Mouse (Mus musculus) heart, adult 9 months (tissue): Measurements from ENCODE around the gene Runx2.

ENCODE experiments used
- DNase-seq, 2 experiments: peaks; one replicate each; pipeline ENCODE4 v3.0.0; 2022; ENCODE audit warnings: low spot score in 2 of 2

The Runx2 gene

DNA sequence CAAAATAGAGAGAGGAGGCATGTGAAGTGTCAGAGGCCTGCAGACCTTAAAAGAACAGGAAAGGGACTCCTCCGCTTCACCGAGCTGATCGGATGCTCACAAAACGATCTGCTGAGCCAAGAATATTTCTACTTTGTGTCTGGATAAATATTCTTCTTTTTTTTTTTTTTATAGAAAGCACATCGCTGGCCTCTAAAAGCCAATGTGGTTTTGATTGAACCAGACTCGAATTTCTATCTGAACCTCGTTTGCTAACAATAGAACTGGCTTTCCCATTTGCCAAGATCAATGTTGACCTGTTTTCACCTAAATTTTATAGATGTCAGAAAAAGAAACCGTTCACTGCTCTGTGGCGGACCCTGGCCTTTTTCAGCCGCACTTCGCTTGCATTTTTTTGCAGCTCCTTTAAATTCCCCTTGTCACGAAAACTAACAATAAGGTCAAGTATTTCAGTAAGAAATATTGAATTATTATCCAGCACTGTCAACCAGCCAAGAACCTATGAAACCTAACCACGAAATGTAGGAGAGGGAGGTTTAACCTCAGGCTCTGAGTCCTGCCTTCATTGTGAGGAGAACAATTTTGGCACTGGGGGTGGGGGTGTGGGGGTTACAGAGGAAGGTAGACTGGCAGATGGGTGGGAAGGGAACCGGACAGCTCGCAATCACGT lies 222.4 kb downstream of the Runx2 start:
- no peak for DNase-seq

DNA sequence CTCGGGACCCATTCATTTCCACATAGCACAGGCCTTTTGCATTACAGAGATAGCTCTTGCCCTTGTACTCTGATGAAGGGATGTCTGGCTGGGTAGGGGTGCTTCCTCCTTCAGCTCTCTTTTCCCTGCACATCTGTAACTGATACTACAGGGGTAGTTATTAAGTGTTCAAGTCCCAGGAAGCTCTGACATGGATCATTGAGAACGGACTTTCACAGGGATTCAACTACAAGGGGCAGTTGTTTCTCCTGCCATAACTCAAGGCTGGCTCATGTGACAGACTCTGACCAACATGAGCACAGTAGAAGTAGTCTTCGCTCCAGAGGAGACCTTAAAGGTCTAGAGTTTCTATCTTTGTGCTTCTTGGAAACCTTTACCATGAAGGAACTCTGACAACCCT lies 226.1 kb downstream of the Runx2 start:
- no peak for DNase-seq

DNA sequence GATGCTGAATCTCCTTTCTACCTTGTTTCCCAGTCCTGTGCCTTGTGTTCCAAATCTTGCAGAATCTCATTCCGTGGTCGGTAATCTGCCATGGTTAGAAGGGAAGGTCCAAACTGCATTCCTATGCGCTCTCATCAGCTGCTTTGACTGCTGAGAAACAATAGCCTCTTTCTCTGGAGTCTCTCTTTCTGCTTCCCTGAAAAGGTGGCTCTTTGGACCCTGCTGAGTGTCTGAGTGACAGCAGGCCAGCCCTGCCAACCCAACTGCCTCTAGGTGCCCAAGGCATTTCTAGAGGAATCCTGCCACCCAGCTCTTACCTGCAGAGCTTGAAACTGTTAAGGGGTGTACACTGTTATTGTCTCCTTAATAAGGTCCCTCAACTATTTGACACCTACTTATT lies 226.6 kb downstream of the Runx2 start:
- DNase-seq = no peak

DNA sequence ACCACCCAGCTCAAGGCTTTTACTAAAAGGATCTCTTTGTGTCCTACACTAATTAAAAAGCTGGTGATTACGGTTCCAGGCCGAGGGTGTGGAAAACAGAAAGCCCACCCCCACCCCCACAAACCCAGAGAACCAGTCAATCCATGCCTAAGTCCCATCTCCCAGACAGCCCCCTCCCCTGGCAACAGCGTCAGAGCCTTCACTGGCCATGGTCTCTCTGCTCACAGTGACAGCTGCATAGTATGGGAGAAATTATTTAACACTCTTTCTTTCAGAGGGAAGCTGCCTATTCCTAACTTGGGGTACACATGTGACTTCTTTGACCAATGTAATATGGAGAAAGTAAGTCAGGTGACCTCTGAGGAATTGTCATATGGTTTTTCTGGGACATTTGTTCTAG lies 228.4 kb downstream of the Runx2 start:
- no peak for DNase-seq

GRCm38 (mm10) chr17:44584781-44585180 lies 229.8 kb downstream of the Runx2 start:
- DNase-seq = no peak

GRCm38 (mm10) chr17:44577791-44578190 lies 236.8 kb downstream of the Runx2 start:
- DNase-seq = no peak

DNA sequence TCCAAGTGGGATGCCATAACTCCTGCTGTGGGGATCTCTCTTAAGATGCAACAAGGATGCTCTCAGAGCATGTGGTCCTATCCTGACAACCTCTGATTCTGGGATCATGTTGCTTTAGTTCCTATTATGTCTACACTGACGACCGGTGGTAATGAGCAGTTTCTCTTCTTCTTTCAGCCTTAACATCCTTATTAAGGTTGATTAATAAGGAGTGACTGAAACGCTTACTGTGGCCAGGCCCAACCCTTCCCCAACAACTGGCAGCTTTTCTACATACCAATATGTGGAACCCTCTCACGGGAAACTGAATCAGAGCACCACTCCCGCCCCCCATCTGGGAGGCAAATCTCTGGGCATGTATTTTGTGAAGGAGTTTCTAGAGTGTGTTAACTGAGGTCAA lies 243.7 kb downstream of the Runx2 start:
- no peak for DNase-seq

- no peak for DNase-seq
Observed at GRCm38 (mm10) chr17:44569020-44569621, 245.5 kb downstream of the Runx2 start.

DNA sequence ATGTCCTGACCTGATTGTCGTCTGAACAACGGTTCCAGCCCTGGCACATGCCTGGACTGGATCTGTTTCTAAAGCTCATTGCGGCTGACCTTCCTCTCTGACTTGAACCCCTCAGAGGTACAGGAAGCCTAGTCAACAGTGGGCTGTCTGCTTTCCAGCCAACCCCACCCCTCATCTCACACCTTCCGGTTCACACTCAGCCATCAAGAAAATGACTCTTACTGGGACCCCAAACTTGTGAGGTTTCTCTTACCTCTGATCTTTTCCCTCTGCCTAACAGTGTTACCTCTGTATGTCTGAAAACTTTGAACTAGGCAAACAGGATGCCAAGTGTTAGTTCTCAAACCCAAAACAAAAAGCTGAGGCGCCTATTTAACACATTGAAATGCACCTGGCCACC lies 247.6 kb downstream of the Runx2 start:
- no peak for DNase-seq

GRCm38 (mm10) chr17:44565884-44566515 lies 248.6 kb downstream of the Runx2 start:
- no peak for DNase-seq

DNA sequence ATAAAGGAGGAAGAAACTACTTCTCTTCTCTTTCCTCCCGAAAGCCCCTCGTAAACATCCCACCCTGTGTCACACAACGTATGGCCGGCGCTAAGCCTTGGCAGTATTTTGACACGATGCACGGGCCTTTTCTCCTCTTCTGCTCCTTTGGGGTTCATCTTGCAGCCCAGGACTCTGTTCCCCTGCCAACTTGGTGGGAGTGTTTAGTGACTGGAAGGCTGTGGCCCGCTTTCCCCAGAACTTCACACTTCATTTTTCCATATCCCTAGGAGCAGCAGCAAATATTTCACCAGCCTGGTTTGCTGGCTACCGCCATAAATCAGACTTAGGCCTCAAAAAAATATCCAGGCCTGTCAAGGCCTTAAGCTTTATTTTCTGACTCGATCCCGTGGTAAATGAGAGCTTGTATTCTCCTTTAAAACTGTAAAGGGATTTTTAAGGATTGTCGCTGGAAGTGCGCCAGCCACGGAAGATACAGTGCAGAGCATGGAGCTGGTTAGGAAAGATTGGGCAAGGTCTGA lies 249.2 kb downstream of the Runx2 start:
- no peak for DNase-seq

DNA sequence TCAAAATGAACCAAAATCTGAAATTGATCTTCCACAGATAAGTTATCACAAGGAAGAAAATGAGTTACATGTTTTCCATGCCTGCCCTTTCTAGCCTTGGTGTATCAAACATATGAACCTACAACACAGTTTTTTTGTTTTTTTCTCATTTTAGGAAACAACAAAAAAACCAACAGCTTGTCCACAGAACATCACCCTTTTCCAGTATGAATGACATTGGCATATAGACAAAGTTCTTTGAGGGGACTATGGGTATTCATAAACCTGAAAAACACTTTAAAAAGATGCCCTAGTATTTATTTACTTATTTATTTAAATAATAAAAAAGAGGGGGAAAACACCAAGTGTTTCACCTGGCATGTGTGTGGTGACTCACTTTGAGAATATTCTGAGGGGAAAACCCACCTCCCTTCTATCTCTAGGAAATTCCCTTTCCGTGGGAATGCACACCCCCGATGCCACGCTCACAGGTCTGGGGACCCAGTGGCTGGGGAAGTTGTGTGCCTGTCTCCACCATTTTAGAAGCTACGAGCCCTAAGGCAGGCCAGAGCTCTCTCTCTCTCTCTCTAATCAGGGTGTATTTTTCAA lies 249.9 kb downstream of the Runx2 start:
- DNase-seq = no peak

GRCm38 (mm10) chr17:44560016-44560415 lies 254.6 kb downstream of the Runx2 start:
- no peak for DNase-seq

- DNase-seq = no peak
Observed at GRCm38 (mm10) chr17:44557199-44558111, 257.1 kb downstream of the Runx2 start.

GRCm38 (mm10) chr17:44554941-44555340 lies 259.7 kb downstream of the Runx2 start:
- no peak for DNase-seq

DNA sequence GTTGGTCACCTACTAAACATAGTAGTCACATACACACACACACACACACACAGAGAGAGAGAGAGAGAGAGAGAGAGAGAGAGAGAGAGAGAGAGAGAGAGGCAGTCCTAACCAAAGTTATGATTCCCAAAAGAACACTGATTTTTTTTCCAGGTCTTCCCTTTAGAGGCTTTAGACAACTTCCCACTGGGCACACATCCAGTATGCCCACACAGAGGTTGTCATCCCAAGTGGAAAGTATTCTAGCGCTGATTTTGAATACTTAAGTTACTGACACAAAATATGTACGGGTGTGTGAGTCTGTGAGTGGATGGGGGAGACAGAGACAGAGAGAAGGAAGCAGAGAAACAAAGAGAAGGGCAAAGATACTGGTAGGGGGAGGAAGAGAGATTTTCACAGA lies 265.0 kb downstream of the Runx2 start:
- no peak for DNase-seq

DNA sequence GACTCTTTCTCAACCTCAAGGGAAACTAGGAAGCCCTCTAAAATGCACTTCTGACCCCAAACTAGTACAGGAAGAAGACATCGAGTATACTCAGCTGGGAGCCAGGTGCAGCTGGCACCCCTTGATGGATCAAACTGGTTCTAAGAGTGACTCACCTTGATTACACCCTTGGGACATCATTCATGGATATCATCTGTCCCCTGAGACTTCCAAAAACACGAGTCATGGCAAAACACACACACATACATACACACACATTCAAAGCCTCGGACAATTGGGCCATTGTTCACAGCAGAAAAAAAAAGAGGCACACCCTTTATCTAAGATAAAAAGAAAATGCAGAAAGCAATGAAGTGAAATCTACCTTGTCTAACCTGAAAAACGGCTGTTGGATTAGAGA lies 266.7 kb downstream of the Runx2 start:
- DNase-seq = no peak

GRCm38 (mm10) chr17:44546801-44547200 lies 267.8 kb downstream of the Runx2 start:
- no peak for DNase-seq

DNA sequence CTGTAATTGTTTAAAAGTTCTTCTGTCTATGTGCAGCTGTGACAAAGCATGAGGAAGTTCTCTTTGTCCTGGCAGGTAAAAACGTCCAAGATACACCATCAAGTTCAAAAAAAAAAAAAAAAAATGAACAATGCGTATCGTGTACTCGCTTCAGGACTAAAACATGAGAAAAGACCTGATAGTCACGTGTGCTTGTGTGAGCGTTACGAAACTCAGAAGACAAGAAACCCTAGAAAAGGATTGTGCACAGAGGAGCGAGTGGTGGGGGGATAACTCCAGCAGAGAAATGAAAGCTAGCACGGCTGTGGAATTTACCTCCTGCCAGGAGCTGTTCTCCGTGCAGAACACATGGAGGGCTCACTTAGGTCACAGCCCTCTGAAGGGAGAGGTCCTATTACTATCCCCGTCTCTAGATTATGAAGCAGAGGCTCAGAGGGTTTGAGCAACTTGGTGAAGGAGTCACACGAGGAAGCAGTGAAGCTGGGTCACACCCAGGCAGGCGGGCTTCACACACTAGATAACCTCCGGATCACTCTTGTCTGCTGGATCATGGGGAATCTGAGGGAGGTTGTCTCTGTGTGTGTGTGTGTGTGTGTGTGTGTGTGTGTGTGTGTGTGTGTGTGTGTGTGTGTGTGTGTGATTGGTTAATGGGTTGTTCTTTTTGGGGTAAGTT lies 269.3 kb downstream of the Runx2 start:
- DNase-seq = no peak

GRCm38 (mm10) chr17:44542706-44543105 lies 271.9 kb downstream of the Runx2 start:
- DNase-seq = no peak

GRCm38 (mm10) chr17:44540699-44541098 lies 273.9 kb downstream of the Runx2 start:
- no peak for DNase-seq
